Mouse (Mus musculus) olfactory bulb, adult 2 months (tissue): ENCODE measurements at regions not wholly inside any gene's neighbourhood (a gene's known extent, or its start where the extent isn't known, plus 50 kb on each side); places are given as distances from the start of the nearest gene placed in this dataset.

ENCODE experiments used
- CTCF ChIP-seq: fragments of 200-500 bp; IDR thresholded peaks from 2 replicates; pipeline ENCODE4 v1.5.1; 2012; ENCODE audit warnings: low read depth, mild to moderate bottlenecking, low read length, moderate library complexity; ENCODE audit not compliant: insufficient read depth
- POLR2A ChIP-seq: fragments of 200-500 bp; IDR thresholded peaks from 2 replicates; pipeline ENCODE4 v1.6.1; 2012; ENCODE audit warnings: mild to moderate bottlenecking, low read depth, low read length, moderate library complexity; ENCODE audit not compliant: insufficient read depth

DNA sequence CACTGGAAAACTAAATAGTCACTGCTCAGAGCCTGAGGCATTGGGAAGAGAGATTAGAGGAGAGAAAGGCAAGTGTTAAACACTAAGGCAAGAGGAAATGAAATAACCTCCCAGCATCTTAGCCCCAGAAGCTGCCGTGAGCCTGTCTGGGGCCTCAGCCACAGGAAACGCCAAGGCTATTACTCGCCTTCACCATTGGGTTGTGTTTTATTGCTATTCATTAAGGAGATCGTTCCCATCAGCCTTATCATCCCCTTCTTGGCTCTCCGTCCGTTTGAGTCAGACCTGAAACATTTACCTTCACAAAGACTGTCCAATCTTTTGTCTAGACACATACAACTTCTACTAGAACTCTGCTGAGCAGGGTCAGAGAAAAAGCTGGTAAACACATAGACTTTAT, 112.0 kb upstream of the Thbs1 start:
- TF ChIP-seq CTCF (no peak), POLR2A (no peak)
